Mouse (Mus musculus): ENCODE measurements around the gene Olfml2b. TPM values are rescaled to one million over a fixed set of nuclear protein-coding genes. Genes with fewer than 3 reads are reported as not detected.

Gene Olfml2b
- total and polyA plus RNA-seq, 3 experiments, result 0.05 TPM; not detected in 2

DNA sequence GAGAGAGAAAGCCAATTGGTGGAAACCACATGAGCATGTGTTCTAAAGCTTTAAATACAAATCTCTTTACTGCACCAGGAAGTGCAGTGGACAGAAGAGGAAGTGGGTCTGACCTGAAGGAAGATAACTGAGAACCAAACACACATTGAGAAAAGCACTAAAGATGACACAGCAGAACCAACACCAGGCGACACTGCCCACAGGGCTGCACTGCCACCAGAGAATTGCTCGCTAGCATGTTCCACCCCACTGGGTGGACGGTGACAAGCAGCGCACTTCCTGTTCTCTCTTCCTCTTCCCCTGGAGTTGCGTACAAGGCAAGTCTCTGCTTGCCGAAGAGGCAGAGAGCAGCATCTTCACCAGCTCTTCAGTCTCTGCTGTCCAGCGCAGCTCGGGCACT is 65.1 kb downstream of the Olfml2b start:
- Histone ChIP-seq H3K4me1 (ENCODE audit: insufficient read depth, low read depth, low read length) (peaks cover 10% of the 10 kb centered on the region), H3K27me3 (ENCODE audit: insufficient read depth, low read length) (no peaks in the 10 kb centered on the region), H3K9me3 (replicated peaks) (no peaks in the 10 kb centered on the region), H3K36me3 (replicated peaks) (peaks cover 41% of the 10 kb centered on the region), H3K4me3 (ENCODE audit: low read depth, low read length) (no peak overlapping the region)
- DNase-seq (ENCODE audit: low spot score) (no peak), ATAC-seq (ENCODE audit: extremely low read depth, insufficient number of reproducible peaks, low FRiP score, poor library complexity, severe bottlenecking) (peak; percentile 68)
- no peak for TF ChIP-seq GATA1 (IDR thresholded peaks at IDR 0.05; ENCODE audit: borderline replicate concordance, low read length)
- no peak for TF ChIP-seq CTCF (IDR thresholded peaks at IDR 0.05; ENCODE audit: low read depth, low read length)
- TF ChIP-seq POLR2AphosphoS5 (IDR thresholded peaks at IDR 0.05; ENCODE audit: insufficient replicate concordance, low read depth, low read length), result no peak
- TF ChIP-seq TAL1 (conservative IDR thresholded peaks at IDR 0.05; ENCODE audit: low read depth, low read length), result no peak
- TF ChIP-seq GATA2 (IDR thresholded peaks at IDR 0.05; ENCODE audit: borderline replicate concordance, low read depth, low read length), result no peak

DNA sequence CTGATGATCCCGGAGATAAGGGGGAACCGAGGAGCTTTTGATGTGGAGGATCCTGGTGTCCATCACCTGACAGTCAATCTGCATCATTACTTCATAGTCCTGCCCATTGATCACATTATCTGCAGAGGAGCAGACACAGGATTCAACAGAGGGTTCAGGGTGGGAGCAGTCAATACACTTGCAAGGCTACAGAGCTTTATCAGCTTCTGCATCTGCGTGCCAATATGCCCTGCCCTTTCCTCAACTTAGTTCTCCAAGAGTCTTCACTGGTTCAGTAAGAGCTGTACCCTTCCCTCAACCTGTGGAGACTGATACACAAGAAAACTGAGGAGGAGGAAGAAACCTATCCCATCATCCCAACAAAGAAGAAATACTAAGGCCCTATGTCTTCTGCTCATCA is 65.6 kb downstream of the Olfml2b start:
- no peaks in the 10 kb centered on the region for H3K9me3 ChIP-seq (replicated peaks)
- DNase-seq (ENCODE audit: low spot score), result no peak
- H3K4me3 ChIP-seq (ENCODE audit: low read depth, low read length), result no peak overlapping the region
- H3K36me3 ChIP-seq (replicated peaks), result peaks cover 38% of the 10 kb centered on the region
- no peak; the same call in 1 of the 2 replicates for ATAC-seq (ENCODE audit: extremely low read depth, insufficient number of reproducible peaks, low FRiP score, poor library complexity, severe bottlenecking)
- H3K27me3 ChIP-seq (ENCODE audit: insufficient read depth, low read length), result no peaks in the 10 kb centered on the region
- H3K4me1 ChIP-seq (ENCODE audit: insufficient read depth, low read depth, low read length), result peaks cover 10% of the 10 kb centered on the region
- TF ChIP-seq TAL1 (conservative IDR thresholded peaks at IDR 0.05; ENCODE audit: low read depth, low read length) (no peak), GATA2 (IDR thresholded peaks at IDR 0.05; ENCODE audit: borderline replicate concordance, low read depth, low read length) (no peak), GATA1 (IDR thresholded peaks at IDR 0.05; ENCODE audit: borderline replicate concordance, low read length) (no peak), CTCF (IDR thresholded peaks at IDR 0.05; ENCODE audit: low read depth, low read length) (no peak), POLR2AphosphoS5 (IDR thresholded peaks at IDR 0.05; ENCODE audit: insufficient replicate concordance, low read depth, low read length) (no peak)

DNA sequence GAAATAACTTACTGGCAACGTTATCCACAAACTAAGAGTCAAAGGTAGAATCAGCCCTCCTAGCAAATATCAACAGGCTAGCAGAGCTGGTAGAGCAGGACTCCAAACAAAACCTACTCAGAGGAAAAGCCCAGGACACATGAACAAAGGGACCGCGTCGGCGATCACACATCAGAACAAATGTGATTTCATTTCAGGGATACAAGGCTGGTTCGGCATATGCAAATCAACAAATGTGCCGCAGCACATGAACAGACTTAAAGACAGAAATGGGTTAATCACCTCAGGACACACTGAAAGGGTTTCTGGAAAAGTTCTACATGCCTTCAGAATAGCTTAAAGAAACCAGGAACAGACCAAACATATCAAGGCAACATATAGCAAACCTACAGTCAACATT is 67.4 kb downstream of the Olfml2b start:
- H3K9me3 ChIP-seq (replicated peaks), result no peaks in the 10 kb centered on the region
- TF ChIP-seq POLR2AphosphoS5 (IDR thresholded peaks at IDR 0.05; ENCODE audit: insufficient replicate concordance, low read depth, low read length), result no peak
- no peak for TF ChIP-seq GATA1 (IDR thresholded peaks at IDR 0.05; ENCODE audit: borderline replicate concordance, low read length)
- no peak for TF ChIP-seq TAL1 (conservative IDR thresholded peaks at IDR 0.05; ENCODE audit: low read depth, low read length)
- TF ChIP-seq CTCF (IDR thresholded peaks at IDR 0.05; ENCODE audit: low read depth, low read length), result no peak
- TF ChIP-seq GATA2 (IDR thresholded peaks at IDR 0.05; ENCODE audit: borderline replicate concordance, low read depth, low read length), result no peak
- peaks cover 10% of the 10 kb centered on the region for H3K4me1 ChIP-seq (ENCODE audit: insufficient read depth, low read depth, low read length)
- no peak for ATAC-seq (ENCODE audit: extremely low read depth, insufficient number of reproducible peaks, low FRiP score, poor library complexity, severe bottlenecking)
- H3K36me3 ChIP-seq (replicated peaks), result peaks cover 30% of the 10 kb centered on the region
- no peak overlapping the region for H3K4me3 ChIP-seq (ENCODE audit: low read depth, low read length)
- no peak for DNase-seq (ENCODE audit: low spot score)
- H3K27me3 ChIP-seq (ENCODE audit: insufficient read depth, low read length), result no peaks in the 10 kb centered on the region

DNA sequence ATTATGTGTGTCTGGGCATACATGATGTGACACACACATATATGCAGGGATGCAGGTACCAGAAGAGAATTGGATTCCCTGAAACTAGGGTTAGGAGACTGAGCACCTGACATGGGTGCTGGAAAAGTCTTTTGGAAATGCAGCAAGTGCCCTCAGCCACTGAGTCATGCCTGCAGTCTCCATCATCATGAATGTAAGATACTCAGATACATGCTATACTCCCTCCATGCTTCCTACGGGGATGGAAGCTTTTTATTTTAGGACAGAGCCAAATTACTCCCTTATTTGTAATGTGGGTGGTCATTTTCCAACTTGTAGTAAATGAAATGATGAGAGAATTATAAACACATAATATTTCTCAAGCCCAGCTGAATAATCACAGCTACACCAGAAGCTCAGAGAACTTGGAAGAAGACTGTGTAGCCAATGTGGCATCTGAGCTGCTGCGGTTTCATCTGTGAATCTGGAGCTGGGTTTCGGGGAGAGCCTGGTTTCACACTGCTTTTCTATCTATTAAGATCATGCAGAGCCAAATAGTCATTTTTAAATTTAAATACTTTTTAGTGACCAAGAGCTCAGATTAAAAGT is 73.0 kb downstream of the Olfml2b start:
- ATAC-seq (ENCODE audit: extremely low read depth, insufficient number of reproducible peaks, low FRiP score, poor library complexity, severe bottlenecking) (no peak), DNase-seq (ENCODE audit: low spot score) (no peak)
- Histone ChIP-seq H3K36me3 (replicated peaks) (peaks cover 10% of the 10 kb centered on the region), H3K9me3 (replicated peaks) (no peaks in the 10 kb centered on the region), H3K27me3 (ENCODE audit: insufficient read depth, low read length) (no peaks in the 10 kb centered on the region), H3K4me1 (ENCODE audit: insufficient read depth, low read depth, low read length) (no peaks in the 10 kb centered on the region; the same call in 1 of the 2 replicates), H3K4me3 (ENCODE audit: low read depth, low read length) (no peak overlapping the region)
- no peak for TF ChIP-seq TAL1 (conservative IDR thresholded peaks at IDR 0.05; ENCODE audit: low read depth, low read length)
- TF ChIP-seq GATA2 (IDR thresholded peaks at IDR 0.05; ENCODE audit: borderline replicate concordance, low read depth, low read length), result no peak
- TF ChIP-seq CTCF (IDR thresholded peaks at IDR 0.05; ENCODE audit: low read depth, low read length), result no peak
- TF ChIP-seq POLR2AphosphoS5 (IDR thresholded peaks at IDR 0.05; ENCODE audit: insufficient replicate concordance, low read depth, low read length), result no peak
- no peak for TF ChIP-seq GATA1 (IDR thresholded peaks at IDR 0.05; ENCODE audit: borderline replicate concordance, low read length)

DNA sequence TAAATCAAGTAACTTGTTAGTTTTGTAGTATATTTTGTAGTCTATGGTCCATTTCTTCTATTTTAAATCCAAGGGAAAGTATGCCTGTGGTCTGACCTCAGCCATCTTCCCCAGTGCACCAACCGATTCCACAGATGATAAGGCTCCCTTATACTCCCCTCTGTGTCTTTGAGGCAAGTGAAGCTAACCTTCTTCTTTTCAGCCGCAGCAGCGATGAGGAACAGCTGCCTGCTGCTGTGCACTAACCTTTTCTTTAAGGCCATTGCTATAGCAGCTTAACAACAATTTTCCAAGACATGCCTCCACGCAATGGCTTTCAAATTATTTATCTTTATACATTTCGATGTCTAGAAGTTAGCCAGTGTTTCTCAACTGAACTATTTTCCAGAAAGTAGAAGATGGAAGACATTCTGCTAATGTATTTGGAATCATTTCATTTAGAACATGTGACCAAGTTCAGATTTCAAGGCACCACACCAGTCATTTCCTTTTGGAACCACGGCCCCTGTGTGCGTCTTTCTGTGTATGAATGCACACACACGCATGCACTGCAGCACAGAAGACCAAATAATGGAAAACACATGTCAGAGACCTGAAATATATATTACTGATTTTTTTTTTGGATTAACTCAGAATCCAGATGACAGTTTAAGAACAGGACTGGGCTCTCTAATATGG is 73.9 kb downstream of the Olfml2b start:
- no peak for ATAC-seq (ENCODE audit: extremely low read depth, insufficient number of reproducible peaks, low FRiP score, poor library complexity, severe bottlenecking)
- H3K4me1 ChIP-seq (ENCODE audit: insufficient read depth, low read depth, low read length), result no peaks in the 10 kb centered on the region; the same call in 1 of the 2 replicates
- no peak overlapping the region for H3K4me3 ChIP-seq (ENCODE audit: low read depth, low read length)
- peaks cover 10% of the 10 kb centered on the region for H3K36me3 ChIP-seq (replicated peaks)
- H3K9me3 ChIP-seq (replicated peaks), result no peaks in the 10 kb centered on the region
- DNase-seq (ENCODE audit: low spot score), result no peak
- TF ChIP-seq CTCF (IDR thresholded peaks at IDR 0.05; ENCODE audit: low read depth, low read length) (no peak), POLR2AphosphoS5 (IDR thresholded peaks at IDR 0.05; ENCODE audit: insufficient replicate concordance, low read depth, low read length) (no peak), GATA1 (IDR thresholded peaks at IDR 0.05; ENCODE audit: borderline replicate concordance, low read length) (no peak), TAL1 (conservative IDR thresholded peaks at IDR 0.05; ENCODE audit: low read depth, low read length) (no peak)
- H3K27me3 ChIP-seq (ENCODE audit: insufficient read depth, low read length), result no peaks in the 10 kb centered on the region

DNA sequence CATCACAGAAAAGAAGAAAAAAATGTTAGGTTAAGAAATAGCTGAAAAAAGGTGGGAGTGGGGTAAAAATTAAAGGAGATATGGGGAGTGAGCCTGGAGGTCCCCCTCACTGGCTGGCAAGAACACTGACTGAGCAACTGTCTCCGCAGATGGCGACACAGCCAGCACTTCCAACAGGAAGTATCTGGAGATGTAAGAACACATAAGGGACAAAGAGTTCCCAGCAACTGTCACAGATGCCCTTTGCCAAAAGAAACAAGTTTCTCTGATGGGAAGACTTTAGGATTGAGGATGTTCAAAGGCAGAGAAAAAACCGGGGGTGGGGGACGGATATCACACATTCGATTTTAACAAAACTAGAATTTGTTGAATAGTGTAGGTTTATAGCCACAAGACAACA is 77.2 kb downstream of the Olfml2b start:
- no peak for ATAC-seq (ENCODE audit: extremely low read depth, insufficient number of reproducible peaks, low FRiP score, poor library complexity, severe bottlenecking)
- TF ChIP-seq TAL1 (conservative IDR thresholded peaks at IDR 0.05; ENCODE audit: low read depth, low read length) (no peak), POLR2AphosphoS5 (IDR thresholded peaks at IDR 0.05; ENCODE audit: insufficient replicate concordance, low read depth, low read length) (no peak), GATA2 (IDR thresholded peaks at IDR 0.05; ENCODE audit: borderline replicate concordance, low read depth, low read length) (no peak), GATA1 (IDR thresholded peaks at IDR 0.05; ENCODE audit: borderline replicate concordance, low read length) (no peak), CTCF (IDR thresholded peaks at IDR 0.05; ENCODE audit: low read depth, low read length) (no peak)
- H3K4me1 ChIP-seq (ENCODE audit: insufficient read depth, low read depth, low read length), result no peaks in the 10 kb centered on the region; the same call in 1 of the 2 replicates

More for the DNA sequence above, 77.2 kb downstream of the Olfml2b start:
- Histone ChIP-seq H3K36me3 (replicated peaks) (peaks cover 23% of the 10 kb centered on the region), H3K9me3 (replicated peaks) (no peaks in the 10 kb centered on the region), H3K4me3 (ENCODE audit: low read depth, low read length) (no peak overlapping the region), H3K27me3 (ENCODE audit: insufficient read depth, low read length) (no peaks in the 10 kb centered on the region)
- no peak for DNase-seq (ENCODE audit: low spot score)
